Mouse (Mus musculus): ENCODE results near the gene Plce1. TPM values are rescaled to one million over a fixed set of nuclear protein-coding genes. Genes with fewer than 3 reads are reported as not detected.
A peak's percentile ranks its signal among the peaks of the same experiment; 100 is the strongest.

Gene Plce1
- polyA plus RNA-seq, 1 experiment from 2014 or later: 3.9 TPM

DNA sequence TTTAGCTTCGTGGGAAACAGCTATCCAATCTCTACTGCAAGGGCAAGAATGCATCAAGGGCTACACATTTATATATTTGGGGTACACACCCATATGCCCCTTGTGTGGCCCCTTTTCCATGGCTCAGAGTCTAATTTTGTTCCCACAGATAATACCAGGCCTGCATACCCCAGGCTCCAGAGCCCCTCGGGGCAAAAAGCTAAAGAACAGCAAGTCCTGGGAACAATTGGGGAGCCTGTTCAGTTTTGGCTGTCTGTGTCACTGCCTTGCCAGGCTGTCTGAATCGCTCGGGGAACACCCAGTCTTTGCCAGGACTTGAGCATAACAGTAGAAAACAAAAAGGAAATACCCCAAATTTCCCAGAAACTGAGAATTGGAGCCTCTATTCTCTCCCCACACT lies 20.2 kb upstream of the Plce1 start:
- Histone ChIP-seq H3K9me3 (ENCODE audit: control insufficient read depth, low read length) (no peaks in the 10 kb centered on the region), H3K4me2 (ENCODE audit: low read depth, low read length) (no peak overlapping the region), H3K4me1 (ENCODE audit: control insufficient read depth, insufficient read depth, low read length) (no peaks in the 10 kb centered on the region), H3K9ac (replicated peaks; ENCODE audit: low read depth, low read length) (no peak overlapping the region), H3K27me3 (ENCODE audit: control insufficient read depth, insufficient read depth, low read length) (no peaks in the 10 kb centered on the region), H3K36me3 (ENCODE audit: control insufficient read depth, insufficient read depth, low read length) (no peaks in the 10 kb centered on the region), H3K4me3 (ENCODE audit: low read depth, low read length) (no peak overlapping the region), H3K27ac (ENCODE audit: low read depth, low read length) (no peak overlapping the region)
- ATAC-seq (ENCODE audit: low read depth): no peak
- 76% methylated on average over 4 of the region's 4 CpGs for WGBS

GRCm38 (mm10) chr19:38470257-38470893 lies 10.5 kb upstream of the Plce1 start:
- Histone ChIP-seq H3K27me3 (ENCODE audit: control insufficient read depth, insufficient read depth, low read length) (no peaks in the 10 kb centered on the region), H3K27ac (ENCODE audit: low read depth, low read length) (no peak overlapping the region), H3K4me3 (ENCODE audit: low read depth, low read length) (no peak overlapping the region), H3K9ac (replicated peaks; ENCODE audit: low read depth, low read length) (no peak overlapping the region), H3K4me1 (ENCODE audit: control insufficient read depth, insufficient read depth, low read length) (no peaks in the 10 kb centered on the region), H3K9me3 (ENCODE audit: control insufficient read depth, low read length) (no peaks in the 10 kb centered on the region), H3K4me2 (ENCODE audit: low read depth, low read length) (no peak overlapping the region), H3K36me3 (ENCODE audit: control insufficient read depth, insufficient read depth, low read length) (no peaks in the 10 kb centered on the region)
- WGBS: 85% methylated on average over 10 of the region's 10 CpGs
- no peak for ATAC-seq (ENCODE audit: low read depth)

- Histone ChIP-seq H3K4me1 (ENCODE audit: control insufficient read depth, insufficient read depth, low read length) (peaks cover under 1% of the 10 kb centered on the region; the same call in 1 of the 2 replicates), H3K4me2 (ENCODE audit: low read depth, low read length) (no peak overlapping the region), H3K9me3 (ENCODE audit: control insufficient read depth, low read length) (no peaks in the 10 kb centered on the region), H3K27me3 (ENCODE audit: control insufficient read depth, insufficient read depth, low read length) (no peaks in the 10 kb centered on the region), H3K27ac (ENCODE audit: low read depth, low read length) (no peak overlapping the region), H3K9ac (replicated peaks; ENCODE audit: low read depth, low read length) (no peak overlapping the region), H3K4me3 (ENCODE audit: low read depth, low read length) (no peak overlapping the region), H3K36me3 (ENCODE audit: control insufficient read depth, insufficient read depth, low read length) (no peaks in the 10 kb centered on the region)
- no peak for ATAC-seq (ENCODE audit: low read depth)
- WGBS: 55% methylated on average over 7 of the region's 7 CpGs
Measured at GRCm38 (mm10) chr19:38475394-38475793, 5.5 kb upstream of the Plce1 start.

DNA sequence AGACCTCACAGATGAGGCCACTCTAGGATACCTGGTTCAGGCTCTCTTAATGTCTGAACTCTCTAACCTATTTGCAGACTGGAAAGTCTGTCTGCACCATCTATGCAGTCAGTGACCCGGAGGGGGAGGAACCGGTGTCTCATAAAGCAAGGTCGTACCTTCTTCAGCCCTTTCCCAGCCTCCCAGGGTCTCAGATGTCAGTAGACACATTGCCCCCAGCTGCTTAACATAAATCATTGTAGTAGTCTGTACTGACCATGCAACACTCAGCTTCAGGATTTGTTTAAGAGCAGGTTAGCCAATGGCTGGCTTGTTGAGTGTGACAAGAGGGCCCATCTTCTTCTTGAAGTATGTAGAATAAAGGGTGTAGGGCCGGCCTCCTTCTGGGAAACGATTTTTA lies 2.6 kb upstream of the Plce1 start:
- 0 out of 2 replicates have a peak, but pooled peaks have one; percentile 9 for ATAC-seq (ENCODE audit: low read depth)
- peaks cover 5% of the 10 kb centered on the region; the same call in 1 of the 2 replicates for H3K27me3 ChIP-seq (ENCODE audit: control insufficient read depth, insufficient read depth, low read length)
- H3K4me1 ChIP-seq (ENCODE audit: control insufficient read depth, insufficient read depth, low read length): peaks cover 3% of the 10 kb centered on the region; the same call in 1 of the 2 replicates
- H3K9ac ChIP-seq (replicated peaks; ENCODE audit: low read depth, low read length): no peak overlapping the region
- no peak overlapping the region for H3K4me2 ChIP-seq (ENCODE audit: low read depth, low read length)
- no peak overlapping the region for H3K27ac ChIP-seq (ENCODE audit: low read depth, low read length)
- no peak overlapping the region for H3K4me3 ChIP-seq (ENCODE audit: low read depth, low read length)
- H3K9me3 ChIP-seq (ENCODE audit: control insufficient read depth, low read length): no peaks in the 10 kb centered on the region
- H3K36me3 ChIP-seq (ENCODE audit: control insufficient read depth, insufficient read depth, low read length): no peaks in the 10 kb centered on the region
- 7% methylated on average over 5 of the region's 5 CpGs for WGBS

GRCm38 (mm10) chr19:38478948-38479347 lies 2.0 kb upstream of the Plce1 start:
- H3K27me3 ChIP-seq (ENCODE audit: control insufficient read depth, insufficient read depth, low read length): peaks cover 5% of the 10 kb centered on the region; the same call in 1 of the 2 replicates
- no peak overlapping the region for H3K4me3 ChIP-seq (ENCODE audit: low read depth, low read length)
- WGBS: 9% methylated on average over 7 of the region's 7 CpGs
- H3K9me3 ChIP-seq (ENCODE audit: control insufficient read depth, low read length): no peaks in the 10 kb centered on the region
- H3K4me1 ChIP-seq (ENCODE audit: control insufficient read depth, insufficient read depth, low read length): peaks cover 3% of the 10 kb centered on the region; the same call in 1 of the 2 replicates
- no peak overlapping the region for H3K9ac ChIP-seq (replicated peaks; ENCODE audit: low read depth, low read length)
- no peak overlapping the region for H3K4me2 ChIP-seq (ENCODE audit: low read depth, low read length)
- no peaks in the 10 kb centered on the region for H3K36me3 ChIP-seq (ENCODE audit: control insufficient read depth, insufficient read depth, low read length)
- peak overlapping the region; percentile 2; the same call in 1 of the 2 replicates for H3K27ac ChIP-seq (ENCODE audit: low read depth, low read length)
- ATAC-seq (ENCODE audit: low read depth): peak; percentile 54

- Histone ChIP-seq H3K4me3 (ENCODE audit: low read depth, low read length) (no peak overlapping the region), H3K27ac (ENCODE audit: low read depth, low read length) (peak overlapping the region; percentile 2; the same call in 1 of the 2 replicates), H3K4me1 (ENCODE audit: control insufficient read depth, insufficient read depth, low read length) (peaks cover 3% of the 10 kb centered on the region; the same call in 1 of the 2 replicates), H3K9ac (replicated peaks; ENCODE audit: low read depth, low read length) (no peak overlapping the region), H3K36me3 (ENCODE audit: control insufficient read depth, insufficient read depth, low read length) (no peaks in the 10 kb centered on the region), H3K9me3 (ENCODE audit: control insufficient read depth, low read length) (no peaks in the 10 kb centered on the region), H3K27me3 (ENCODE audit: control insufficient read depth, insufficient read depth, low read length) (peaks cover 5% of the 10 kb centered on the region; the same call in 1 of the 2 replicates), H3K4me2 (ENCODE audit: low read depth, low read length) (no peak overlapping the region)
- ATAC-seq (ENCODE audit: low read depth): no peak
- 76% methylated on average over 5 of the region's 5 CpGs for WGBS
Measured at GRCm38 (mm10) chr19:38479473-38479872, 1.4 kb upstream of the Plce1 start.

GRCm38 (mm10) chr19:38480156-38480720 lies 671 bp upstream of the Plce1 start:
- Histone ChIP-seq H3K27me3 (ENCODE audit: control insufficient read depth, insufficient read depth, low read length) (peaks cover 5% of the 10 kb centered on the region; the same call in 1 of the 2 replicates), H3K27ac (ENCODE audit: low read depth, low read length) (0 out of 2 replicates have a peak overlapping the region, but pooled peaks have one; percentile 16), H3K4me3 (ENCODE audit: low read depth, low read length) (peak overlapping the region; percentile 66), H3K4me2 (ENCODE audit: low read depth, low read length) (peak overlapping the region; percentile 99), H3K36me3 (ENCODE audit: control insufficient read depth, insufficient read depth, low read length) (no peaks in the 10 kb centered on the region), H3K9me3 (ENCODE audit: control insufficient read depth, low read length) (no peaks in the 10 kb centered on the region), H3K9ac (replicated peaks; ENCODE audit: low read depth, low read length) (peak overlapping the region; percentile 67; the same call in 1 of the 2 replicates), H3K4me1 (ENCODE audit: control insufficient read depth, insufficient read depth, low read length) (peaks cover 3% of the 10 kb centered on the region; the same call in 1 of the 2 replicates)
- no peak for ATAC-seq (ENCODE audit: low read depth)
- WGBS: 6% methylated on average over 12 of the region's 12 CpGs

- Histone ChIP-seq H3K36me3 (ENCODE audit: control insufficient read depth, insufficient read depth, low read length) (no peaks in the 10 kb centered on the region), H3K4me3 (ENCODE audit: low read depth, low read length) (peak overlapping the region; percentile 66), H3K4me2 (ENCODE audit: low read depth, low read length) (peak overlapping the region; percentile 99), H3K27me3 (ENCODE audit: control insufficient read depth, insufficient read depth, low read length) (peaks cover 5% of the 10 kb centered on the region; the same call in 1 of the 2 replicates), H3K27ac (ENCODE audit: low read depth, low read length) (no peak overlapping the region), H3K4me1 (ENCODE audit: control insufficient read depth, insufficient read depth, low read length) (peaks cover 6% of the 10 kb centered on the region; the same call in 1 of the 2 replicates), H3K9me3 (ENCODE audit: control insufficient read depth, low read length) (no peaks in the 10 kb centered on the region), H3K9ac (replicated peaks; ENCODE audit: low read depth, low read length) (0 out of 2 replicates have a peak overlapping the region, but pooled peaks have one; percentile 67)
- 6% methylated on average over 8 of the region's 8 CpGs for WGBS
- no peak for ATAC-seq (ENCODE audit: low read depth)
Measured at GRCm38 (mm10) chr19:38481906-38482305, 997 bp downstream of the Plce1 start.

All from neural tube, embryonic 14.5 days (tissue).